Mouse (Mus musculus): ENCODE results near the gene Cab39. TPM values are rescaled to one million over a fixed set of nuclear protein-coding genes. Genes with fewer than 3 reads are reported as not detected.
A peak's percentile ranks its signal among the peaks of the same experiment; 100 is the strongest.

Cab39 gene
- polyA plus RNA-seq, 1 experiment from 2014 or later = 50.0 TPM

DNA sequence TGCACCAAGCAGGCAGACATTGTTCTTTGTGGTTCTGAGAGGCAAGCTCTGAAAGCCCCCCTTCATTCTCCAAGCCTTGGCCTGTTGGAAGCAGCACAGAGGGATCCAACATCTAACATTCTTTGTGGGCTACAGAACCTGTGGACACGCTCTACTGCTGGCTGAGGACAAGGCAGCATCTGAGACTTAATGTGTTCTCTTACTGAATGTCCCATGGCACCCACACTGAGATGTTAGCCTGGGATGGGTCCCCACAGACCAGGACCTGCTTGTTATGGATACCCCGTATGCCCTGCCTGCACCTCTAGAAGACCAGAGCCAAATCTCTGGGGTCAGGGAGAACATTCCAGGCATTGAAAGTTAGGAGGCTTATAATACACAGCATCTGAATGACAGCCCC lies 60.6 kb downstream of the Cab39 start:
- 0 out of 2 replicates have a peak, but pooled peaks have one; percentile 35 for ATAC-seq (ENCODE audit: low FRiP score, low read depth)
- WGBS = 83% methylated on average over 2 of the region's 2 CpGs
- no peak overlapping the region for H3K4me2 ChIP-seq
- no peak overlapping the region for H3K4me3 ChIP-seq
- H3K36me3 ChIP-seq = peaks cover 17% of the 10 kb centered on the region
- H3K9me3 ChIP-seq = no peaks in the 10 kb centered on the region
- no peak overlapping the region for H3K27ac ChIP-seq (replicated peaks)
- H3K9ac ChIP-seq = no peak overlapping the region
- no peaks in the 10 kb centered on the region for H3K4me1 ChIP-seq (replicated peaks)
- H3K27me3 ChIP-seq = no peaks in the 10 kb centered on the region

DNA sequence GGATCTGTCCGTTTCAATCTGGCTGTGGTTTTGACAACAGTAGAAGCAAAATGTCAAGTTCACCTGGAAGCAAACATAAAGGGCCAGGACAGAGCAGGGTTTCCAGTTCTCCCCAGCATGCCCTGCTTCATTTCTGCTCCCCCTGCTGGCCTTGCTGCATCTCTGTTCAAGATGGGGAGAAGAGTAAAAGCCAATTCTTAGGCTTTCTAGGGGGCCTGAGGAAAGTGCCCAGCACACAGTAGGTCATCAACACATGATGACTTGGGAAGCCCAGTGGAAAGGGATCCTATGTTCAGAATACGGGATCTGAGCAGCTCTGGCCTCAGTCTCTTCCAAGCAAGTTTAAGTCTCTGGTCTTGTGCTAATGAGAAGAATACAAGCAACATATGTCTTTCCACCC lies 61.2 kb downstream of the Cab39 start:
- Histone ChIP-seq H3K36me3 (peaks cover 11% of the 10 kb centered on the region), H3K4me2 (no peak overlapping the region), H3K27me3 (no peaks in the 10 kb centered on the region), H3K4me1 (replicated peaks) (no peaks in the 10 kb centered on the region), H3K9ac (no peak overlapping the region), H3K9me3 (no peaks in the 10 kb centered on the region), H3K4me3 (no peak overlapping the region), H3K27ac (replicated peaks) (no peak overlapping the region)
- ATAC-seq (ENCODE audit: low FRiP score, low read depth) = no peak
- WGBS = 90% methylated on average over 2 of the region's 2 CpGs

DNA sequence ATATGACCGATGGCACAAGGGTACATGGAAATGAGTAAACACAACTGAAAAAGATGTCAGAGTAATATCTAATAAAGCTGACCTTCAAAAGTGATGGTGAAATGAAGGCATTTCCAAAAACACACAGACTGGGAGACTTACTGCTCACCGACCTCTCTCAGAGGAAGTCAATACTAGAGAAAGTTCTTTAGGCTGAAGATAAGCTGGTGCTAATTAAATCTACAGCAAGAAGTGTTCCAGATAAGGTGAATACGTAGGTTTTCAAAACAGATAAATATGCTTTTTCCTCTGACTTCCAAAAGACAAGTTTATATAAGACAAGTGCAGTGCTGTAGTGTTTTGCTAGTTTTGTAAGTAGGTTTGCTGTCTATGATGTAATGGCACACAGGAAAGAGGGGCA lies 63.0 kb downstream of the Cab39 start:
- Histone ChIP-seq H3K4me1 (replicated peaks) (no peaks in the 10 kb centered on the region), H3K9me3 (no peaks in the 10 kb centered on the region), H3K9ac (no peak overlapping the region), H3K27ac (replicated peaks) (no peak overlapping the region), H3K4me2 (no peak overlapping the region), H3K36me3 (0 out of 2 replicates have a peak, but pooled peaks cover 4% of the 10 kb centered on the region), H3K27me3 (no peaks in the 10 kb centered on the region), H3K4me3 (no peak overlapping the region)
- 89% methylated on average over 3 of the region's 3 CpGs for WGBS
- no peak for ATAC-seq (ENCODE audit: low FRiP score, low read depth)

DNA sequence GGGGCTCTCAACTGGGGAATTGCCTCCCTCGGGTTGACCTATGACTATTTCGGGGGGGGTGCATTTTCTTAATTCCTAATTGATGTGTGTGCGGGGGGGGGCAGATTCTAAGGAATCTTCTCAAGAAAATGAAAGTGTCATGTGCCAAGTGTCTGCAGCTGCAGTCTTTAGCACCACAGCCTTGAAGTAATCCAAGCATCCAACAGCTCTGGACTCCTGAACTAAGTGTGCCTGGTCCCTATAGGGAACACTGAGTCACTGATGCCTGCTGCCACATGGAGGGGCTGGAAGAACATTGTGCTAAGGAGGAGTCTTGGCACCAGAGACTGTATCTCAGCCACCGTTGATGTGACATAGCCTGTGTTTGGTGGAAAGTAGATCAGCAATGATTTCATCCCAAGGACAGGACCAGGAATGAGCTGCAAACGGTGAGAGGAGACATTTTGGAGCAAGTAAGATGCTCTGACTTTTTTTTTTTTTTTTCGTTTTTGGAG lies 64.1 kb downstream of the Cab39 start:
- Histone ChIP-seq H3K9me3 (peaks cover 5% of the 10 kb centered on the region; the same call in 1 of the 2 replicates), H3K36me3 (no peaks in the 10 kb centered on the region), H3K27ac (replicated peaks) (no peak overlapping the region), H3K9ac (no peak overlapping the region), H3K4me3 (no peak overlapping the region), H3K4me1 (replicated peaks) (no peaks in the 10 kb centered on the region), H3K4me2 (no peak overlapping the region), H3K27me3 (no peaks in the 10 kb centered on the region)
- WGBS = 79% methylated on average over 6 of the region's 6 CpGs
- no peak for ATAC-seq (ENCODE audit: low FRiP score, low read depth)

DNA sequence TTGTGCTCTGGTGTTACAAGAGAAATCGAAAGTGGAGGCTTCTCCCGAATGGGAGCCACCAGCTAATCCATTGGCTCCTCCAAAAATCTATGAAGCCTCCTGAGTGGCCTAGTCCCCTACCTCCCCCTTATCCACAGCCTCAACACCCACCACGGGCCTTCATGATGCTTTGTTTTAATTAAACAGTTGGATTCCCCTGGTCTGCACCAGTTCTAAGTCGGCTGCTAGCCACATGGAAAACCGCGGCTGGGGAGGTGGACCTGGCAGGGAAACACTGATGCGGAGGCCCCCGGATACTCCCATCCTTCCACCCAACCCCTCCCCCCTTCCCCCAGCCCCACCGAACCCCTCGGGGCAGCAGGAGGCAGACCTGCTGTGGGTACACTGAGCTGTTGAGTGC lies 71.1 kb downstream of the Cab39 start:
- peaks cover 7% of the 10 kb centered on the region; the same call in 1 of the 2 replicates for H3K9me3 ChIP-seq
- WGBS = 83% methylated on average over 10 of the region's 10 CpGs
- no peak overlapping the region for H3K4me3 ChIP-seq
- no peaks in the 10 kb centered on the region for H3K27me3 ChIP-seq
- no peak for ATAC-seq (ENCODE audit: low FRiP score, low read depth)
- no peaks in the 10 kb centered on the region for H3K36me3 ChIP-seq
- no peak overlapping the region for H3K4me2 ChIP-seq
- H3K9ac ChIP-seq = no peak overlapping the region
- no peak overlapping the region for H3K27ac ChIP-seq (replicated peaks)
- no peaks in the 10 kb centered on the region for H3K4me1 ChIP-seq (replicated peaks)

- no peaks in the 10 kb centered on the region for H3K27me3 ChIP-seq
- no peak overlapping the region for H3K4me3 ChIP-seq
- no peaks in the 10 kb centered on the region for H3K36me3 ChIP-seq
- H3K9me3 ChIP-seq = no peaks in the 10 kb centered on the region
- no peak for ATAC-seq (ENCODE audit: low FRiP score, low read depth)
- no peak overlapping the region for H3K4me2 ChIP-seq
- no peak overlapping the region for H3K27ac ChIP-seq (replicated peaks)
- no peak overlapping the region for H3K9ac ChIP-seq
- no peaks in the 10 kb centered on the region for H3K4me1 ChIP-seq (replicated peaks)
- WGBS = 80% methylated on average over 7 of the region's 7 CpGs
Measured at GRCm38 (mm10) chr1:85870001-85870400, 76.8 kb downstream of the Cab39 start.

GRCm38 (mm10) chr1:85870546-85870945 lies 77.3 kb downstream of the Cab39 start:
- ATAC-seq (ENCODE audit: low FRiP score, low read depth) = no peak
- no peaks in the 10 kb centered on the region for H3K36me3 ChIP-seq
- no peaks in the 10 kb centered on the region for H3K27me3 ChIP-seq
- H3K9me3 ChIP-seq = no peaks in the 10 kb centered on the region
- WGBS = 77% methylated on average over 2 of the region's 2 CpGs
- no peaks in the 10 kb centered on the region for H3K4me1 ChIP-seq (replicated peaks)
- no peak overlapping the region for H3K9ac ChIP-seq
- no peak overlapping the region for H3K27ac ChIP-seq (replicated peaks)
- no peak overlapping the region for H3K4me2 ChIP-seq
- no peak overlapping the region for H3K4me3 ChIP-seq

- H3K9ac ChIP-seq = no peak overlapping the region
- 91% methylated on average over 12 of the region's 12 CpGs for WGBS
- no peak overlapping the region for H3K4me3 ChIP-seq
- H3K27ac ChIP-seq (replicated peaks) = no peak overlapping the region
- no peak for ATAC-seq (ENCODE audit: low FRiP score, low read depth)
- no peaks in the 10 kb centered on the region for H3K4me1 ChIP-seq (replicated peaks)
- H3K4me2 ChIP-seq = no peak overlapping the region
- H3K9me3 ChIP-seq = 0 out of 2 replicates have a peak, but pooled peaks cover 5% of the 10 kb centered on the region
- no peaks in the 10 kb centered on the region for H3K36me3 ChIP-seq
- H3K27me3 ChIP-seq = no peaks in the 10 kb centered on the region
Measured at GRCm38 (mm10) chr1:85882003-85882402, 88.8 kb downstream of the Cab39 start.

GRCm38 (mm10) chr1:85887221-85887620 lies 94.0 kb downstream of the Cab39 start:
- no peaks in the 10 kb centered on the region for H3K36me3 ChIP-seq
- H3K27me3 ChIP-seq = no peaks in the 10 kb centered on the region
- no peak overlapping the region for H3K4me2 ChIP-seq
- no peak for ATAC-seq (ENCODE audit: low FRiP score, low read depth)
- H3K9me3 ChIP-seq = no peaks in the 10 kb centered on the region
- H3K4me1 ChIP-seq (replicated peaks) = no peaks in the 10 kb centered on the region
- no peak overlapping the region for H3K27ac ChIP-seq (replicated peaks)
- no peak overlapping the region for H3K4me3 ChIP-seq
- H3K9ac ChIP-seq = no peak overlapping the region
- WGBS = 85% methylated on average over 7 of the region's 7 CpGs

GRCm38 (mm10) chr1:85894231-85894747 lies 101.0 kb downstream of the Cab39 start, which contains the start of gene Itm2c:
Gene Itm2c, plus strand, starts transcription at chr1:85894281.
- ATAC-seq (ENCODE audit: low FRiP score, low read depth) = peak; percentile 88
- H3K27me3 ChIP-seq = no peaks in the 10 kb centered on the region
- under 1% methylated on average over 35 of the region's 35 CpGs for WGBS
- peak within 1 kb of the TSS; percentile 67 for H3K9ac ChIP-seq
- H3K4me3 ChIP-seq = peak within 1 kb of the TSS; percentile 76
- H3K27ac ChIP-seq (replicated peaks) = peak within 1 kb of the TSS; percentile 88
- H3K4me1 ChIP-seq (replicated peaks) = peaks cover 44% of the 10 kb centered on the region
- no peaks in the 10 kb centered on the region for H3K36me3 ChIP-seq
- H3K9me3 ChIP-seq = no peaks in the 10 kb centered on the region
- H3K4me2 ChIP-seq = peak within 1 kb of the TSS; percentile 89

DNA sequence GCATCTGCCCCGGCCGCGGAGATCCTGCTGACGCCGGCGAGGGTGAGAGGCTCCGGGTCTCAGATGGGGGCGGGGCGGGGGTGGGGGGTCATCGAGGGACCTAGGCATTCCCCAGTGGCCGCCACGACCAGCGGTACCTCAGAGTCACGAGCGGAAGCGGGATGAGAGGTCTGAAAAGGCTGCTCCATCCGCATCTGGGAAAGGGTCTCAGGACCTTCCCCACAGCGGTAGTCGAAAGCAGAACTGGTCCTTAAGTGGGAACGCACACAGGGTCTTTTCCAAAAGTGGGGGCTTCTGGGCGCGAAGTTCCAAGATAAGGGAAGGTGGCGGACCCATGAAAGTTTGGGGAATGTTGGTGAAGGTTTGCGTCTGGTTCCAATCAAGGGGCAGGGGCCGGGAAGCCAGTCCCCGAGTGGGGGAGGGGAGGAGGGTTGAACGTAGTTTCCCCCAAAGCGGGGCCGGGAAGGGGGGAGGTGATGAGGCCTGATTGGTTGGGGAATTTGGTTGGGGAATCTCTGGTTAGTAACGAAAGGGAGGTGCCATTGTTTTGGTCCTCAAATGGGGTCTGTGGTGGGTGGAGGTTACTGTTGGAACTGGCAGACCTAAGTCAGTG lies 101.6 kb downstream of the Cab39 start:
- 1% methylated on average over 30 of the region's 30 CpGs for WGBS
- H3K36me3 ChIP-seq = no peaks in the 10 kb centered on the region
- peak overlapping the region; percentile 67 for H3K9ac ChIP-seq
- peaks cover 50% of the 10 kb centered on the region for H3K4me1 ChIP-seq (replicated peaks)
- ATAC-seq (ENCODE audit: low FRiP score, low read depth) = peak; percentile 27
- H3K4me2 ChIP-seq = peak overlapping the region; percentile 89
- H3K27ac ChIP-seq (replicated peaks) = peak overlapping the region; percentile 88
- H3K9me3 ChIP-seq = no peaks in the 10 kb centered on the region
- H3K4me3 ChIP-seq = peak overlapping the region; percentile 76
- H3K27me3 ChIP-seq = no peaks in the 10 kb centered on the region

GRCm38 (mm10) chr1:85895391-85895837 lies 102.2 kb downstream of the Cab39 start:
- Histone ChIP-seq H3K36me3 (no peaks in the 10 kb centered on the region), H3K9me3 (no peaks in the 10 kb centered on the region), H3K27me3 (no peaks in the 10 kb centered on the region), H3K9ac (peak overlapping the region; percentile 67), H3K27ac (replicated peaks) (peak overlapping the region; percentile 88), H3K4me3 (peak overlapping the region; percentile 76), H3K4me1 (replicated peaks) (peaks cover 55% of the 10 kb centered on the region), H3K4me2 (peak overlapping the region; percentile 89)
- ATAC-seq (ENCODE audit: low FRiP score, low read depth) = peak; percentile 48
- 3% methylated on average over 15 of the region's 15 CpGs for WGBS

Data from hindbrain, embryonic 15.5 days (tissue).